Mouse (Mus musculus) thymus, postnatal 10 days (tissue): ENCODE measurements around the gene Ift140.
A peak's percentile ranks its signal among the peaks of the same experiment; 100 is the strongest.

Source experiments
- DNase-seq, 2 experiments: peaks; one replicate each; pipeline ENCODE4 v3.0.0; 2021; ENCODE audit warnings: low spot score in 2 of 2

The Ift140 gene

DNA sequence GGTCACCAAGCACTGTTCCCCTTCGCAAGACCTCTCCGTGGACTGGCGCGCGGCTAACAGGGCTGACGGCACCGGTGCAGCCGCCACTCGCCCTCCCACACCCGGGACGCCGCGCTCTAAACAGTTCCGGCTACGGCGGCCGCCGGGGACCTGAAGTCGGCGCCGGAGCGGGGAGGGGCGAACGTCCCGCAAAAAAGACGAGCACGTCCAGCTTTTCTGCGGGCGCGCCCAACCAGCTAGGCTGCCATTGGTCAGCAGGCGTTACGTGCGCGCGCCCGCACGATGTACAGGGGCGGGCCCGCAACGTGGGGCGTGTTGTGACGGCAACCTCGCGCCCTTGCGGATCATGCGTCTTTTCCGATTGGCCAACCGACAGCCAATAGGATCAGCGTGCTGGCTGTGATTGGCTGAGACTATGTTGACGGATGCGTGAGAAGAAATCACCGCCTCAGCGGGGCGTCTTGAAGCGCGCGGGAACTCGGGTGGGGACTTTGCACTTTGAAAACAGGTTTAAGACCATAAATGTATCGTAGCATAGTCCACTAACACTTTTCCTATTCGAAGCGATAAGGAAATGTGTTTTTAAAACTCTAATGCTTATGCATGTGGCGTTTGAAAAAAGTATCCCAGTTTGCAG lies at the start of gene Ift140, which contains the start of gene Cramp1l:
TSS of gene Ift140 (plus strand) at position 431 of the 637 bp plus-strand sequence.
TSS of gene Cramp1l (minus strand) at position 134 of the 637 bp plus-strand sequence.
- peak; percentile 97 for DNase-seq

DNA sequence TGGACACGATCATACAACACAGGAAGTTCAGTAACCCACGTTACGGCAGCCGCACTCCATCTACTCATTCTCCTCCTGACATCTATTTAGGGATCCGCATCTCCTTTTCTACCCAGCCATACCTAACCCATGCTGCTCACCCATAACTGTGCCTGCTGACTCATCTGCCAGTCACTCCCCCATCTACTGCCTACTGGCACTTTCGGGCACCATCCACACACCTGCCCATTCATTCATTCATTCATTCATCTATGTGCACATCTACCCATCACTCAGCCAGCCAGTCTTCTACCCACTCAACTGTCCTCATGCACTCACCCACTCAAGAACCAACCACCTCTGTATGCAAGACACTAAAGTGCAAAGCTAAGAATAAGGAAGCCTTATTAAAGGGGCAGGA lies 28.7 kb upstream of the Ift140 start:
- no peak for DNase-seq

DNA sequence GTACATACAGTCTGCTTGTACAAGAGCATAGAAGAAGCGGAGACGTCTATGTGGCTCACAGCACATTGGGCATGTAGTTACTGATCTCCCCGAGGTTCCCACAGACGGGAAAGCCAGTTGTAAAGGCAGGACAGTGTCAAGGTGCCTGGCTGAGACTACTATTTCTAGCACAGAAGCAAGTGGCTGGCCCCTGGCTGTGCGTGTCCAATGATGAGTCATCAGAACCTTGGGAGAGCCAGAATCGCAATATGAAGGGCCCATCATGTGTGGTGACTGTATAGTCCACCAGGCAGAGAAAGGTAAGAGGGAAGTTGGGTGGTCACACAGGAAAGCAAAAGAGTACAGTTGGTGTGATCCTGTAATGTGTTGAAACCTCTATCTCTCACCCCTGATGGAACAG lies 21.2 kb upstream of the Ift140 start:
- DNase-seq, result no peak

DNA sequence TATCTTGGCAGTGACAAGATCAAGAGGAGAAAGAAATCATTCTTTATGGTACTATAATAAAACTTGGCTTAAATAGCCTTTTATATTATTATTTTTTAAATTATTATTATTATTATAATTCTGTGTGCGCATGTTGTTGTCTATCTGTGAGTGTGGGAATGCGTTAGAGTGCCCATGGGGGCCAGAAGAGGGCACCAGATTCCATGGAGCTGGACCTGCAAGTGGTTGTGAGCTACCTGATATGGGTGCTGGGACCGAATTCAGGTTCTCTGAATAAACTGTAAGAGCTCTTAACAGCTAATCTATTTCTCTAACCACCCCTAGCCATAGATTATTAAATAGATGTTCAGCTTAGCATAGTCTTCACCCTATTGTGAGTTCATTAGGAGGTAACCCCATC lies 10.8 kb upstream of the Ift140 start:
- no peak for DNase-seq

DNA sequence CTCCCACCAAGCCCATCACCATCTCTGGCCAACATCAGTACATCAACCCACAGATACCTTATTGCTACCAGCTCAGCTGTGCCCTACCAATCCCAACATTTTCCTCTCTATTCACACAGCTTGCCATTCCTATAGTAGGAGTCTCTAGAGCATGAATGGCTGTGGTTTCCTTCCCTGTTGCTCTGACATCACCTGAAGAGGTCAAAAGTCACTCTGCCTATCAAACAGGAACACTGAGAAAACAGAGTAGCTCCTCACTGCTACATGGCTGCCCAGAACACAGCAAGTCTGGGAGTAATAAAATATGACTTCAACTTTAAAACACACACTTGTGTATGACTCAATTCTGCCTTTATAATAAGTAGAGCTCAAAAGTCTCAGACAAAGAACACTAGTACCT lies 8.4 kb upstream of the Ift140 start:
- DNase-seq, result no peak

DNA sequence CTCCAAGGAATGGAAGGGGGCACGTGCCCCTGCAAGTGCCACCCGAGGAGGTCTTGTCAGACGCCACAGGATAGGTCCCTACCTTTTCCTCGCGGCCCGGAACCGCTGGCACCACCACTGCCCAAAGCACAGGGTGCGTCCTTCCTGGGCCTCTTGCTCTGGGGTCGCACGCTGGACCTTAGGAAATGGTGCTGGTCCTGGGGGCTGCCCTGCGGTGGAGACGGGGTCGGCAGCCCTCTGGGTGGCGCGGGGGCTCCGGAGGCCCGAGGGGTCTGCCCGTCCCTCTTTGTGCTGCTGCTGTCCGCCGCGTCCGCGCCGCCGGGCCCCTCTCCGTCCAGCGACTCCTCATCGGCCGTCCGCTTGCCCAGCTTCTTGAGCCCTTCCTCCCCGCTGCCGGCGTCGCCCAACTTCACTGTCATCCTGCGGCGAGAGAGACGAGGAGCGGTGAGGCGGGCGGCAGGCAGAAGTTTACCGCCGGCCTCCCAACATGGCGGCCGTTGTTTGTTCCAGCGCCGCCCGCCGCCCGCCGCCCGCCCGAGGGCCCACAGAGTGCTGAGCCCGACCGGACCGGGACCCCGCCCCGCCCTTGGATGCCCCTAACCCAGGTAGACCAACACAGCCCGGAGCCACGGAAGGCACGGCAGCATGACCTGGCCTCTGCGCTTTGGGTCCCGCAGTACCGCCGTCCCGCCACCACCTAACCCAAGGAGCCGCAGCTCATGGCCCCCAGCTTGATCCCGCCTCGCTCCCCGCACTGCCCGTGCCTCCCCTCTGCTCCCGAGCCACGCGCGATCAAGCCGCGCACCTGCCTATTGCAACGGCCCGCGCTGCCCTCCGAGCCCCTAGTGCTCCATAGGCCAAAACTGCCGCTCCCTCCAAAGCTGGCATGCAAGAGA lies 2.0 kb upstream of the Ift140 start:
- peak; percentile 24 to 34 for DNase-seq

DNA sequence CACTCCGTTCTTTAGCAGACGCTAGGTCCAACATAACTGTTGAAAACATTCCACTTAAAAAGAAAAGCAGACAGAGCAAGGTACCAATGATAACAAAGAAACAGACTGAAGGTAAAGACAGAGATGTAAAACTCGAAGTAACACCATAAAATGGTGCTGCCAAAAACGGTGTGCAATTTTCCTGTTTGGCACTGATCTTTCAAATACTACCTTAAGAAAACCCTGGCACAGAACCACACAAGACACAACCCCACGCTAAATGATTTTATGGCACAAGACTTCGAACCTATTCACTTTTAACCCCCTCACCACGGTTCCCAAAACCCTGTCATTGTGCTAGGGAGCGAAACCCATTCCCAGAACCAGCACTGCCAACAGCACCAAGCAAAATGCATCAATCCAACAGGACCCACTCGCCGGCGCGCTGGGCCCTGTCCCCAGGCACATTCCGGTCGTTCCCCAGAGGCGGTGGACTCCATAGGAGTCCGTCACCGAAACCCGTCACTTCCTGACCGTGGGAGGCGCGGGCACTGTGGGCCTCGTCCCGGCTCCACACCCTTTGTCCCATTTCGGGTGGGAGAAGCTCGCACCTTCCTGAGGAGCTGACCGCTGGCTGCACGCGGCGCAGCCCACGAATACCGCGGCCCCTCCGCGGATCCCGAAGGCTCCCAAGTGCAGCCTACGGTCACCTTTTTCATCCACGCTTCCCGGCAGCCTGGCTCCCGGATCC lies 879 bp upstream of the Ift140 start:
- peak; percentile 21 to 37 for DNase-seq

DNA sequence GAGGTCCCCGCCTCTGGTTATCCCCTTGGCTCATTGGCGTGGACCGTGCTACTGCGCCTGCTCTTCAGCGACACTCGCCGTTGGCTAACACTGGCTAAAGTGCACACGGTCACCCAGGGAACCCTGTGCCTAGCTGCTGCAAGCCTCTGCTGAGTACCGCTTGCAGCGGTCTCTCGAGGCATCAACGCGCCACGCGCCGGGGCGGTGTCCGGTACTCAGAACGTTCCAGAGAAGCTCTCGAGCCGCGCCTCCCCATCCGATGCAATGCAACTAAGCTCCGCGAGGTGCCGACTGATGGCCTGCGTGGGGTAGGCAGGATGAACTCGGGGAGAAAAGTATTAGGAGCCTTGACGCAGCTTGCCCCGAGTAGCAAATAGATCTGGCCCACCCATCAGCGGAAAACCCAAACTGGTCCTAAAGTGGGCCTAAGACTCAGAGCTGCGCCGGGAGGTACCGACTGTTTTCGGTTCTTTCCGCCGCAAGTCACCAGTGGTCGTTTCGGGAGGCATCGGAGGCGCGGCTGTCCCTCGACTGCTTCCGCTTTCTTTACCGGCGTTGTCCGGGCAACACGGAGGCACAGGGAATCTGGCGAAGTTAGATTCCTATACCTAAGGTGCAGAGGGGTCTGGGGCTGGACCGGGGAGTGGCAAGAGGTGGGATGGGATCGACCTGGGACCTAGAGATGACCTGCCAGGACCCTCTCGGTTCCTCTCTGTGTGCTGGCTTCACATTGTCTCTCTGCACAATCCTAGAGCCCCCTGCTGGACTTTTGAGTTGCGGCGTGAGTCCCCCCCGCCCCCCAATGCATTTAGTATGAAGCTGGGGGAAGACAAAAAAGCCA lies 627 bp downstream of the Ift140 start:
- peak; percentile 49 to 58 for DNase-seq

DNA sequence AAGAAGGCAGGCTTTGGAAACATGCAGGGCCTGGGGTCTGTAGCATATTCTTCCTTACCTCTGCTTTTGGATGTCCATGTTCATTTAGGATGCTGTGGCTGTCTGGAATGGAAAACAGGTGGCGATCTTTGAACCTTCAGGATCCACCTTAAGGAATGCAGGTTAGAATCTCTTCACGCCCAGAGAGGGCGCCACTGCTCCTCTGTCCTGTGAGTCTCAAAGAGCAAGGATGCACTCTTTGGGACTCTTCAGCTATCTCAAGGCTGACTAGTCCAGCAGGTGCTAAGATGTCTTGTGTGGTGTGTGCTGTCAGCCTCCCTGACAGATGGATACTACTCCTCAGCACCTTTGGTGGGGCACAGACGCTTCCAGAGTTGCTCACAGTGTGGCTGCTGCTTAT lies 20.3 kb downstream of the Ift140 start:
- no peak for DNase-seq

DNA sequence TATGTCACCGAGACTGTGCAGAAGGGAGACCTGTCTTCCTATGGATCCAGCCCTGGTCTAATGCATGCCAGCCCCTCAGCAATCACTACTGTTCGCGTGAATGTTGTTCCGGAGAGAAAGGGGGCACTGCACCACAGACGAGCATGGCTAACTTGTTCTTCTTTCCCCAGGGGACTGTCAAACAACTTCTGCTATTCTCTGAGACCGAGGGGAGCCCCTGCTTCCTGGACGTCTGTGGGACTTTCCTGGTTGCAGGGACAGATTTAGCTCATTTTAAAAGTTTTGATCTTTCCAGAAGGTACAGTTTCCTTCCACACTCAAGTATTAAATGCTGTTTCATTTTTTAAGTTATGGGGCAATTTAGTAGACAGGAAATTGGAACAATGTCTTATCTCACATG lies 29.0 kb downstream of the Ift140 start:
- DNase-seq, result no peak

DNA sequence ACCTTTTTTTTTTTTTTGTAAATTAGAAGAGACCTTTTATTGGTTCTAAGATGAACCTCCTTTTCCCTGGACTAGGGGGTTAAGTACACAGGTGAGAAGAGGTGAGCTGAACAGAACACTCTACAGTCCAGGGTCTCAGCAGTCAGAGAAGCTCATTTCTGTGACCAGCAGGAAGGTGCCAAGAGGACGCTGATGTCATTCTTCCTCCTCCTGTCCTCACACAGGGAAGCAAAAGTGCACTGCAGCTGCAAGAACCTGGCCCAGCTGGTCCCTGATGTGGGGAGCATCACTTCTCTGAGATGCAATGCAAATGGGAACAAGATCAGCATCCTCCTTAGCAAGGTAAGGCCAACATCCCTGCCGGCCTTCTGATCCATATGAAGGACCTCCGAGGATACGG lies 29.4 kb downstream of the Ift140 start:
- DNase-seq, result no peak

DNA sequence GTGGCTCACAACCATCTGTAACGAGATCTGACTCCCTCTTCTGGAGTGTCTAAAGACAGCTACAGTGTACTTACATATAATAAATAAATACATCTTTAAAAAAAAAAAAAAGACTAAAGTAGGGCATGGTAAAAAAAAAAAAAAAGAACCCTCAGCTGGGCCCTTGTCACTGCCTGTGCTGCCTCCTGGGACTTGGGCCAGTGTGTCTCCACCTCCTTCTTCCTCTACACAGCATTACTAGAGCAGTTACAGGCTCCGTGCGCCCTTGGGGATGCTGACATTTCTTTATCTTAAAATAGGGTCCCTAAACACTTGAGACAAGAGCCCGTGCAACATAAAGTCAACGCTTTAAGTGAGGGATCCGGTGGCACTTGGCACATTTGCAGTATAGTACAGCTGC lies 31.3 kb downstream of the Ift140 start:
- DNase-seq, result no peak

DNA sequence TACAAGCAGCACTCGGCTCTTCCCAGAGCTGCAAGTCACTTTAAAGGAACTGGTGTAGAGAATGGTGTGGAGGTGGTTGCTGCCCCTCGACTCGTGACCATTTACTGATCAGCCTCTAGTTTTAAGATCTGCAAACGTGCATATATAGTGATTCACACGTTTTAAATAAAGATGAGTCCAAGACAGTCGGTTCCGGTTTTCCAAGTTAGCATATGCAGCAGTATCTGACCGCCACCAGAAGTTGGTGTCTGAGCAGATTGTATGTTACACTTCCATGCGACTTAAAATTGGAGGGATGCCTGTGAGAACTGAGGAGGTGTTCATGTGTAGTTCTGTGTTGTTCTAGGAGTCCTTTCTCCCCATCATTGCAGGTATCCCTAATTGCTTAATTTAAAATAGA lies 37.4 kb downstream of the Ift140 start:
- no peak for DNase-seq

DNA sequence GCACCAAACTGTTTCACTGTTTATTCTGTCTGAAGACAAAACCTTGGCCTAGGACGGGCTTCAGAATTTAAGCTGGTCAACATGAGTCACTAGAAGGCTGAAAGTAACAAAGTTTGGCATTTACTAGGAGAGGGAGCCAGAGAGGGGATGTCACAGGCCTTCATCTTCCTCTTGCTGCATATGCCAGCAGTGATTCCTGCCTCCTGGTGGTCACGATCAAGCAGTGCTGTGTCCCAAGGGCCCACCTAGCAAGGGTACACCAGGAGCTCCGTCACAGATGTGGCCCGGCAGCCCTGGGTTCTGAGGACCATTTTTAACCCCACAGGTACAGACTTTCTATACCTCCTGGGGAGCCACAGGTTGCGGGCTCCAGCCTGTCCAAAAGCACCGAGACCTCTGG lies 41.2 kb downstream of the Ift140 start:
- no peak for DNase-seq

DNA sequence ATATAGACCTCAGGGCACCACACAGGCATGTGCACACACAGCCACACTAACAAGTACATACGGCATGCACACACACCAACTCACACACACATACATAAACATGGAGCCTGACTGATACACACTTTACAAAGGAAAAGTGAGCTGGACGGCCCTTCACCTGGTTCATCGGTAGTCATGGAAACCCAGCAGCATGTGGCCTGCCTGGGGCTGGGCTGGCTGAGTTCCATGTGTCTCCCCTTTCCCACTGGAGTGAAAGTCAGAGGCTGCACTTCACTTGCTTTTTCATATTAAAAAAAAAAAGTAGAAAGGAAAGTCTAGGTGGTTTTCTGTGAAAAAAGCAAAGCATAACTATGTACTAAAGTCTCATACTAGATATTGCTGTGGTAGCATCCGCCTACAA lies 47.4 kb downstream of the Ift140 start:
- DNase-seq, result no peak

DNA sequence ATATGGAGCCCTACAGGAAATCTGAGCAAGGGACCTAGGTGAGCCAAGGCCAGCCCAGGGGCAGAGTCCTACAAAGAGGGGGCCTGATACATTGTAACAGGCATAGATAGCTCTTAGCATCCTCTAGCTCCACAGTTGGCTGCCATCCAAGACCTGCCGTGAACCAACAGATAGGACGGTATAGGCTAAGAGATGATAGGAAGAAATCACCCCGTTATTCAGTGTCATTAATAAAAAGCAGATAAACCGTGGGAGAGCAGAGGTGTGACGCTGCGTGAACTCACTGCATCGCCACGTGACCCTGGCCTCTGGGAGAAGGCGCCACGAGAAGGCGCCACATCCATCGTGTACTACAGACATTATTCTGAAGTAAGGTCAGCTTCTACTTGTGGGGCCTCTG lies 48.0 kb downstream of the Ift140 start:
- DNase-seq, result no peak

DNA sequence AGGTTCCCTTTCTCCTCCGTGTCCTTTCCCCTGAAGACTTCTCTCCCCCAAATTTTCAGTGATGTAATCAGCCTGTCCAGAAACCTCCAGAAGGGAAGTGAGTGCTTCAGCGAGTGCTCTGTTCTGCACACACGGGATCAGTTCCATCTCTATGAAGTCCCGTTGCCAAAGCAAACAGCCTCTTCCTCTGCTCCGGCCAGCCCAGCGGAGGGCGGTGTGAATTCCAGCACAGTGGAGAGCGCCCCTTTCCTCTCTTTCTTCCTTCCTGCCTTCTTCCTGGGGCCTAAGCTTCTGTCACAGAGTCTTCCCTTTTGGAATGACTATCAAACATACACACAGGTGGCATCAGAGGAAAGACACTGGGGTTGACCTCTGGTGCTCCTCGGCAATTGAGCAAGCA lies 48.5 kb downstream of the Ift140 start:
- no peak for DNase-seq

DNA sequence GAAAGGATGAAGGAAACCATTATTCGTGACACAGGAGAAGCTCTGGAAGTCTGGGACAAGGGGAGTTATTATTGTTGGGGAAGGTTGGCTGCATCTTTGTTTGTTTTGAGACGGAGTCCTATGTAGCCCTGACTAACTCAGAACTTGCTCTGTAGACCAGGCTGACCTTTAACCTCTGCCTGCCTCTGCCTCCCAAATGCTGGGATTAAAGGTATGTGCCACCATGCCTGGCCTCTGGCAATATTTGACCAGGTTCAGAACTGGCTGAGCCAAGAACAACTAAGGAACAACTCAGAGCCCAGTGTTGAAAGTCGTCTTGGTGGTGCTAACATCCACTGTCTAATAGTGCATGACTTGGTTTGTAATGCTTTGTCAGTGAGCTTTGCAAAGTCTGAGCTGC lies 49.3 kb downstream of the Ift140 start:
- DNase-seq, result no peak

DNA sequence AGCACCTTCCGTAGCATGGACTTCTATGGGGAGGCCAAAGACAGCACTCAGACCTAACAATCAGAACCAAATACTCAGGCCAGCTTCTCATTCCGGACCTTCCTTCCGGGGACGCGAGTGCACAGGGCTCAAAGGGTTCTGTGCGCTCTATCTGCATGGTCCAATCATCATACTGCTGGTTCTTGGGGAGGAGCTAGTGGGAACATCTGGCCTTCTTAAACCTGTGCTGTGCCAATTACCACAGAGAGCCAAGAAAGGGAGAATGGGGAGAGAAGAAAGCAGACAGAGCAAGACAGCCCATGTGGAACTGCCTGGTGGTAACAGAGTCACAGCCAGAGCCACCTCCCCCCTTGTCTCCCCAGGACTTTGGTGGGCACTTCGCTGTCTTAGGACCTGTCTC lies 50.7 kb downstream of the Ift140 start:
- DNase-seq, result no peak

DNA sequence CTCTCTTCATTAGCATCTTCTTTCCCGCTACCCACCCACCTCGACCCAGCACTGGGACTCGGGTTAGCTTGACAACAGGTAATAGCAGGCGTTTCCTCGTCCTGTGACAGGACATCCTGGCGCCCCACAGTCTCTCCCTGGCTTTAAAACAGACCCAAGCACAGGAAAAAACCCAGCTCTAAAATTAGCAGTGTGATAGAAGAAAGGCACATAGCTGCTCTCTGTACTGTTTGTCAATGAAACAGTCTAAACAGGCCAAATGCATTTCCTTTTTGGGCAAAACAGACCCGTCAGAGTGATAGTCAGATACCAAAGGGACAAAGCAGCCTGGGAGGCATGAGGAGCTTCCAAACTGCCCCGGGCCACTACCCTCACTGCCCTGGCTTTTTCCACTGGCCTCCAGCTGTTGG lies 51.6 kb downstream of the Ift140 start:
- DNase-seq, result no peak

DNA sequence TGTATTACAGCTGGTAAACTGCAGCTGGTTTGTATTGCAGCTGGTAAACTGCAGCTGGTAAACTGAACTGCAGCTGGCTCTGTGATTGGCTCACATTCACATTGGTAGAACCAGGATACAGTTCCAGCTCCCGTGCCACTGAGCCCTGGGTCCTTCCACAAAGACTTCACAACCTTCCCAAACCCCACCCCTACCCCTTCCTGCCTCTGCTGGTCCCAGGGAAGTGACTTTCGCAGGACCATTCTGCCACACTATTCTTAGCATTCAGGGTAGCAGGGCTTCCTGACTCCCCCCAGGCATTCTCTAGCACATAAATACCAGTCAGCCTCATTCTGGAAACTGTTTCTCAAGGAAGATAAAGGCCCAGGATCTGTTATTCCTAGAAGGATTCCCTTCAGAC lies 52.8 kb downstream of the Ift140 start:
- no peak for DNase-seq

DNA sequence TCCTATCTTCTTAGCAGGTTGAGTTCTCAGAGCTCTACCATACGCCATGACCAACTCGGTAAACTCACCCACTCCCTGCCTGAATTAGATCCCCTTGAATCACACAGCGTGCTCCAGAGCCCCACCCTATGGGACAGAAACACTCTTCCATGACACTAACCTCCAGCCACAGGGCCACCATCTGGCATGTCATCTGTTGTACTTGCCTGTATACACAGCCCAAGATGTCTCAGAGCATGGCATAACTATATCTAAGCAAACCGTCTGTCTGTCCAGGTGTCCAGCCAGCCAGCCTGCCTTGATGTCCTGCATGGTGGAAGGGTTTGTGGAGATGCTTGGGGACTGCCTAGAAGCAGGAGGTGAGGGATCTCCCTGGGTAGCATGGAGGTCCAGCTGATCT lies 61.0 kb downstream of the Ift140 start:
- no peak for DNase-seq
